Mouse (Mus musculus) heart, embryonic 16.5 days (tissue): ENCODE results near the gene Acsbg1. TPM values are rescaled to one million over a fixed set of nuclear protein-coding genes. Genes with fewer than 3 reads are reported as not detected.

ENCODE experiments used
- ATAC-seq: fragments of 200-750 bp; cut with Nextera tagmentation; replicated peaks from 2 replicates; pipeline ENCODE4 v1.8.0; 2017; ENCODE audit warnings: moderate number of reproducible peaks; ENCODE audit not compliant: insufficient read depth, low FRiP score; ENCODE audit errors: extremely low read depth
- H3K27ac ChIP-seq: fragments of 300-500 bp; sonication (generic); 2 replicates; pipeline ENCODE4 v1.5.1; 2014; ENCODE audit warnings: mild to moderate bottlenecking, low read length, control low read depth, moderate library complexity
- H3K27me3 ChIP-seq: fragments of 300-500 bp; sonication (generic); 2 replicates; pipeline ENCODE4 v1.6.1; 2014; ENCODE audit warnings: low read length, mixed read lengths; ENCODE audit not compliant: control insufficient read depth, insufficient read depth
- H3K36me3 ChIP-seq: fragments of 300-500 bp; sonication (generic); 2 replicates; pipeline ENCODE4 v1.6.1; 2014; ENCODE audit not compliant: control insufficient read depth, insufficient read depth
- H3K4me1 ChIP-seq: fragments of 300-500 bp; sonication (generic); 2 replicates; pipeline ENCODE4 v1.6.1; 2014; ENCODE audit warnings: low read length, mixed read lengths; ENCODE audit not compliant: control insufficient read depth, insufficient read depth
- H3K4me2 ChIP-seq: fragments of 300-500 bp; sonication (generic); 2 replicates; pipeline ENCODE4 v1.6.1; 2014; ENCODE audit warnings: low read depth, mild to moderate bottlenecking, control low read depth, low read length
- H3K4me3 ChIP-seq: fragments of 300-500 bp; sonication (generic); 2 replicates; pipeline ENCODE4 v1.5.1; 2014; ENCODE audit warnings: mild to moderate bottlenecking, control low read depth, low read length
- H3K9ac ChIP-seq: fragments of 300-500 bp; sonication (generic); 2 replicates; pipeline ENCODE4 v1.6.1; 2014; ENCODE audit warnings: low read length, control low read depth
- H3K9me3 ChIP-seq: fragments of 300-500 bp; sonication (generic); replicated peaks from 2 replicates; pipeline ENCODE4 v1.6.1; 2016; ENCODE audit warnings: low read length; ENCODE audit not compliant: control insufficient read depth
- WGBS: fragments of 180-500 bp; shearing (Covaris S2); extraction: QIAGEN DNeasy Blood & Tissue Kit; methylation state at CpG from one replicate; pipeline ENCODE4 v1.1.7; 2014; 5-methylcytosine and 5-hydroxymethylcytosine counted together
- polyA plus RNA-seq: library from polyadenylated mRNA; unstranded; fragments of >200 nt; fragmentation: Nextera tagmentation; extraction: Ambion mirVana; gene quantifications from 2 replicates; pipeline ENCODE4 v1.2.1, GENCODE M21; 2015

Acsbg1 gene
- polyA plus RNA-seq, 1 experiment from 2014 or later: 0.13 TPM

DNA sequence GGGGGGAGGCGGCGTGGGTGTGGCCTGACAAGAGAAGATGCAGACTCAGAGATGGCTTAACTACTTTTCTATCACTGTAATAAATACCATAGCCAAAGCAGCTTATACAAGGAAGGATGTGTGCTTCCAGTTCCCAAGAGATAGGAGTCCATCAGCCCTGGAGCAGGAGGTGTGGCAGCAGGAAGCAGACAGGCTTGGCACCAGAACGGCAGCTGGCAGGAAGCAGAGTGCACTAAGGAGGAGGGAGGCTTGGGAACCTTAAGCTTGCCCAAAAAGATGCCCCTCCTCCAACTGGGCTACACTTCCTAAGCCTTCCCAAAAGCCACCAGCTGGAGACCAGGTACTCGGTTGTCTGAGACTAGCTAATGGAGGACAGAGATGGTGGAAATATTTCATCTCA is 21.2 kb upstream of the Acsbg1 start:
- Histone ChIP-seq H3K9ac (no peak overlapping the region), H3K27ac (no peak overlapping the region), H3K36me3 (no peaks in the 10 kb centered on the region), H3K27me3 (no peaks in the 10 kb centered on the region), H3K9me3 (no peaks in the 10 kb centered on the region), H3K4me2 (no peak overlapping the region), H3K4me1 (no peaks in the 10 kb centered on the region), H3K4me3 (no peak overlapping the region)
- WGBS: 40% methylated on average over 3 of the region's 4 CpGs
- no peak for ATAC-seq

DNA sequence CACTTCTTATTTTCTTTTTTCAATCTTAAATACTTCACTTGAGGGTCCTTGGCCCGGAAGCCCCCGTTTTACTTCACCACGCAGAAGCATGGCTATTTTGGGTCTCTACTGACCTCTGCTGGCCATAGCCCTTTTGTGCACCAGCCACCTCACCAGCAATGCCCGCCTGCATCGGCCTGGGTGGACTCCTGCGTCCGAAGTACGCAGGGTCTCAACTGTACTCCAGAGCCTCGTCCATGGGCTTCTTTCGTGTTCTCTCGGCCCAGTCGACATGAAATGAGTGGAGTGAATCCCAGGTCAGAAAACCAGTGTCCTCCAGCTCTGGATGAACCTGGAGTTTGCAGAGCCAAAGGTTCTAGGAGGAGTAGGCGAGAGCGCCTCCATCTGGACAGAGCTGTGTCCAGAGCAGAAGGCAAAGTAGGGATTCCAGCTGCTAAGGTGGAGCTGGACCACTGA is 14.9 kb upstream of the Acsbg1 start:
- Histone ChIP-seq H3K27me3 (no peaks in the 10 kb centered on the region; the same call in 1 of the 2 replicates), H3K4me1 (no peaks in the 10 kb centered on the region), H3K27ac (no peak overlapping the region), H3K9me3 (no peaks in the 10 kb centered on the region), H3K36me3 (no peaks in the 10 kb centered on the region), H3K4me2 (peak overlapping the region; percentile 80), H3K9ac (peak overlapping the region; percentile 64), H3K4me3 (peak overlapping the region; percentile 44)
- WGBS: under 1% methylated on average over 14 of the region's 14 CpGs
- 0 out of 2 replicates have a peak, but pooled peaks have one; percentile 37 for ATAC-seq

GRCm38 (mm10) chr9:54673887-54674286 is 12.2 kb upstream of the Acsbg1 start:
- H3K27ac ChIP-seq: no peak overlapping the region
- no peaks in the 10 kb centered on the region for H3K4me1 ChIP-seq
- H3K4me2 ChIP-seq: no peak overlapping the region
- no peaks in the 10 kb centered on the region for H3K9me3 ChIP-seq
- no peak overlapping the region for H3K9ac ChIP-seq
- WGBS: 86% methylated on average over 13 of the region's 13 CpGs
- H3K36me3 ChIP-seq: no peaks in the 10 kb centered on the region
- H3K4me3 ChIP-seq: no peak overlapping the region
- ATAC-seq: no peak
- H3K27me3 ChIP-seq: no peaks in the 10 kb centered on the region; the same call in 1 of the 2 replicates

DNA sequence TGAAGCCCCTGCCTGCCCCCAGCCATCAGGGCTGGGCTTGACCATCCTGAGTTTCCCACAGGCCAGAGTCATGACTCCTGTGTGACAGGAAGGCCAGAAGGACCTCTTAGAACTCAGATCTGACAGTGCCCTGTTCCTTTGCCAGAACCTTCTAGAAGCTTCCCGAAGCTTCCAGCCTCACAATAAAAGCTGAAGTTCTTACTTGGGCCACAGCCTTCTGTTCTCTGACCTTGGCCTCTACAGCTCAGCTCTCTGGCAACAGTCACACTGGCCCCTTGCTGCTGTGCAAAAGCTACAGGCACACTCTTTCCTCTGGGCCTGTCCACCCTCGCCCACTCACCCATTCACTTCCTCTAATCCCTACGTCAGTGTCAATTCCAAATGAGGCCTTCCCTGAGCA is 10.3 kb upstream of the Acsbg1 start:
- no peak overlapping the region for H3K9ac ChIP-seq
- H3K4me2 ChIP-seq: no peak overlapping the region
- whole genome bisulfite sequencing: 81% methylated on average over 3 of the region's 3 CpGs
- H3K27ac ChIP-seq: no peak overlapping the region
- H3K4me1 ChIP-seq: no peaks in the 10 kb centered on the region
- no peak overlapping the region for H3K4me3 ChIP-seq
- H3K9me3 ChIP-seq: no peaks in the 10 kb centered on the region
- no peaks in the 10 kb centered on the region for H3K27me3 ChIP-seq
- ATAC-seq: no peak
- no peaks in the 10 kb centered on the region for H3K36me3 ChIP-seq

- H3K27ac ChIP-seq: no peak overlapping the region
- no peaks in the 10 kb centered on the region for H3K9me3 ChIP-seq
- no peaks in the 10 kb centered on the region for H3K4me1 ChIP-seq
- H3K9ac ChIP-seq: no peak overlapping the region
- H3K27me3 ChIP-seq: no peaks in the 10 kb centered on the region
- H3K4me2 ChIP-seq: no peak overlapping the region
- WGBS: 67% methylated on average over 4 of the region's 4 CpGs
- no peak overlapping the region for H3K4me3 ChIP-seq
- no peaks in the 10 kb centered on the region for H3K36me3 ChIP-seq
- no peak for ATAC-seq
These were observed 6.8 kb upstream of the Acsbg1 start for GRCm38 (mm10) chr9:54668455-54668854.

- 90% methylated on average over 3 of the region's 3 CpGs for WGBS
- H3K36me3 ChIP-seq: no peaks in the 10 kb centered on the region
- no peak for ATAC-seq
These were observed 4.4 kb upstream of the Acsbg1 start for GRCm38 (mm10) chr9:54666116-54666515.

GRCm38 (mm10) chr9:54664358-54664757 is 2.7 kb upstream of the Acsbg1 start:
- ATAC-seq: no peak
- 74% methylated on average over 9 of the region's 9 CpGs for WGBS
- Histone ChIP-seq H3K4me1 (no peaks in the 10 kb centered on the region), H3K9me3 (no peaks in the 10 kb centered on the region), H3K4me3 (no peak overlapping the region), H3K36me3 (no peaks in the 10 kb centered on the region), H3K27me3 (no peaks in the 10 kb centered on the region), H3K9ac (no peak overlapping the region), H3K27ac (no peak overlapping the region), H3K4me2 (no peak overlapping the region)

More at GRCm38 (mm10) chr9:54666116-54666515, 4.4 kb upstream of the Acsbg1 start:
- no peak overlapping the region for H3K27ac ChIP-seq
- no peak overlapping the region for H3K4me2 ChIP-seq
- H3K27me3 ChIP-seq: no peaks in the 10 kb centered on the region
- H3K9me3 ChIP-seq: no peaks in the 10 kb centered on the region
- no peaks in the 10 kb centered on the region for H3K4me1 ChIP-seq
- no peak overlapping the region for H3K4me3 ChIP-seq
- no peak overlapping the region for H3K9ac ChIP-seq

GRCm38 (mm10) chr9:54658773-54659172 is 2.9 kb downstream of the Acsbg1 start:
- Histone ChIP-seq H3K9me3 (no peaks in the 10 kb centered on the region), H3K27ac (no peak overlapping the region), H3K36me3 (no peaks in the 10 kb centered on the region), H3K4me1 (no peaks in the 10 kb centered on the region), H3K27me3 (no peaks in the 10 kb centered on the region), H3K4me3 (no peak overlapping the region), H3K4me2 (no peak overlapping the region), H3K9ac (no peak overlapping the region)
- no peak for ATAC-seq
- WGBS: 46% methylated on average over 6 of the region's 6 CpGs

DNA sequence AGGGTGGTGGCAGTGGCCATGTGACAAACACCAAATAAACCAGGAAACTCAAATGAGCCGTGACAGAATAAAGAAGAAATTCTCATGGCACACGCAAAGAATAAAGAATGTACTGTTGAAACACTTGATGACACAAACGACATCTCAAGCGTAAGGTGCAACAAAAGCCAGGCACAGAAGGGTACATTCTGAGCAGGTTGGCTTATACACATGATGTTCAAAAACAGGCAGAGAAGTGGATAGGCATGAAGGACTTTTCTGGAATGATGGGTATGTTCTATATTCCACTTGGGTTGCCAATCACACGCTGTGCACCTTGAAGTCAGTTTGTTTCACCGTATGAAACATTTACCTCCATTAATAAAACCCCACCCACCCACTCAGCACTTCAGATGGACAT is 5.3 kb downstream of the Acsbg1 start:
- H3K4me1 ChIP-seq: no peaks in the 10 kb centered on the region
- H3K4me3 ChIP-seq: no peak overlapping the region
- H3K36me3 ChIP-seq: no peaks in the 10 kb centered on the region
- no peak overlapping the region for H3K4me2 ChIP-seq
- H3K9me3 ChIP-seq: no peaks in the 10 kb centered on the region
- H3K9ac ChIP-seq: no peak overlapping the region
- WGBS: 80% methylated on average over 6 of the region's 6 CpGs
- H3K27me3 ChIP-seq: no peaks in the 10 kb centered on the region
- H3K27ac ChIP-seq: no peak overlapping the region
- ATAC-seq: no peak
